Mouse (Mus musculus): Measurements from ENCODE around the gene Drc7. TPM values are rescaled to one million over a fixed set of nuclear protein-coding genes. Genes with fewer than 3 reads are reported as not detected.

Gene Drc7
- total RNA-seq, 2 experiments from 2014 or later: 1.0 to 2.2 TPM

DNA sequence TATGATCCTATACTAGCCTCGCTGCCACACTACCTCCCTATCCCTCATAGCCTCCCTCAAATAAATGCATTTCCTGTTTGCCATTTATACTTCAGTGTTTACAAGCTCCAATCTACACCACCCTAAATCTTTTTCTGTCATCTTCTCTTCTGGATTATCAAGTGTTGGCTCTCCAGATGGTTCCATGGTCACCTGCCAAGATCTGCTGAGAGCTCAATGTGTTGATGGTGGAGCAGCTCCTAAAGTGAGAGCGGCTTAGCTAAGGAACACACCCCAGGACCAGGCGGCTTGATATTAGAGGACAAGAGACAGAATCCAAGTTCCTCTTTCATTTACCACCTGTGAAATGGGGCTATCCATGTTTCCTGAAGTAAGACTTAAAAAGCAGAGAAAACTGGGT, 23.2 kb downstream of the Drc7 start:
- DNase-seq (ENCODE audit: low spot score in 2 of 2): no peak
- no peak for TF ChIP-seq CTCF (conservative IDR thresholded peaks at IDR 0.05)
- Histone ChIP-seq H3K4me3 (no peak overlapping the region), H3K27ac (no peak overlapping the region)

GRCm38 (mm10) chr8:95079305-95079704, 24.4 kb downstream of the Drc7 start:
- Histone ChIP-seq H3K4me3 (no peak overlapping the region), H3K27ac (no peak overlapping the region)
- no peak for DNase-seq (ENCODE audit: low spot score in 2 of 2)
- TF ChIP-seq CTCF (conservative IDR thresholded peaks at IDR 0.05): no peak

GRCm38 (mm10) chr8:95080381-95081341, 25.8 kb downstream of the Drc7 start, which contains the start of gene Katnb1:
Gene Katnb1 (plus strand): TSS chr8:95081186.
- no peak for TF ChIP-seq CTCF (conservative IDR thresholded peaks at IDR 0.05)
- Histone ChIP-seq H3K4me3 (peak within 1 kb of the TSS; percentile 98), H3K27ac (peak within 1 kb of the TSS; percentile 92)
- peak; percentile 98 to 100 for DNase-seq (ENCODE audit: low spot score in 2 of 2)

DNA sequence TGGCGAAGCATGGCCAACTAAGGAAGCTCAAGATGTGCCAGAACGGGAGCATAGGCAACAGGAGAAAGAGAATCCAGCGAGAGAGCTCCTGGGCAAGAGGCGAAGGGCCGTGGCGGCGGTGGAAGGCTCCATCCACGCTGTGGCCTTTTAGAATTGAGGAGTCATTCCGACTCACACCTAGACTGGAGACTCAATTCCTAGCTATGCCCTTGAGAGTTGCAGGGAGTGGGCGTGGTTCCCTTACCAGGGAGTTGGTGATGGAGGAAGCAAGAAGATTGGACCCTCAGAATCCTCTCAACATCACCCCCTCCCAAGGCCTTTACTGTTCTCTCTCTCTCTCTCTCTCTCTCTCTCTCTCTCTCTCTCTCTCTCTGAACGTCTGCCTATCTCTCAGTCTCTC, 26.7 kb downstream of the Drc7 start:
- no peak for TF ChIP-seq CTCF (conservative IDR thresholded peaks at IDR 0.05)
- Histone ChIP-seq H3K27ac (peak overlapping the region; percentile 92), H3K4me3 (peak overlapping the region; percentile 98)
- no peak for DNase-seq (ENCODE audit: low spot score in 2 of 2)

DNA sequence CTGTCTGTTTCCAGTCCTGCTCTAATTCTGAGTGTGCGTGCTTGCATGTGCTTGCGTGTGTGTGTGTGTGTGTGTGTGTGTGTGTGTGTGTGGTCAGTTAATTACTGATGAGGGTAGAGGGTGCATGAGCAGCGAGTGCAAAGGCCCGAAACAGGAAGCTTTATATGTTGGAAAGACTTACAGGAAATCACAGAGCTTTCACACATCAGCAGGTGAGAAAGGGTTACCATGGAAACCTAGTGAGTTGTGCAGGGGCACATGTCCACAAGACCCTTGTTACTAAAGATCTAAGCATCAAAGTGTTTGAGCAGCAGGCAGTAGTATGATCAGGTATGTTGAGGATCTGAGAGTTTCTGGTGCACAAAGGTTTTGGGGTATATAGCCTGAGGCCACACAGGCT, 29.4 kb downstream of the Drc7 start:
- no peak overlapping the region for H3K27ac ChIP-seq
- DNase-seq (ENCODE audit: low spot score in 2 of 2): no peak
- no peak for TF ChIP-seq CTCF (conservative IDR thresholded peaks at IDR 0.05)
- no peak overlapping the region for H3K4me3 ChIP-seq

- TF ChIP-seq CTCF (conservative IDR thresholded peaks at IDR 0.05): no peak
- no peak overlapping the region for H3K4me3 ChIP-seq
- no peak for DNase-seq (ENCODE audit: low spot score in 2 of 2)
- no peak overlapping the region for H3K27ac ChIP-seq
Measured at GRCm38 (mm10) chr8:95084744-95085431, 30.0 kb downstream of the Drc7 start.

DNA sequence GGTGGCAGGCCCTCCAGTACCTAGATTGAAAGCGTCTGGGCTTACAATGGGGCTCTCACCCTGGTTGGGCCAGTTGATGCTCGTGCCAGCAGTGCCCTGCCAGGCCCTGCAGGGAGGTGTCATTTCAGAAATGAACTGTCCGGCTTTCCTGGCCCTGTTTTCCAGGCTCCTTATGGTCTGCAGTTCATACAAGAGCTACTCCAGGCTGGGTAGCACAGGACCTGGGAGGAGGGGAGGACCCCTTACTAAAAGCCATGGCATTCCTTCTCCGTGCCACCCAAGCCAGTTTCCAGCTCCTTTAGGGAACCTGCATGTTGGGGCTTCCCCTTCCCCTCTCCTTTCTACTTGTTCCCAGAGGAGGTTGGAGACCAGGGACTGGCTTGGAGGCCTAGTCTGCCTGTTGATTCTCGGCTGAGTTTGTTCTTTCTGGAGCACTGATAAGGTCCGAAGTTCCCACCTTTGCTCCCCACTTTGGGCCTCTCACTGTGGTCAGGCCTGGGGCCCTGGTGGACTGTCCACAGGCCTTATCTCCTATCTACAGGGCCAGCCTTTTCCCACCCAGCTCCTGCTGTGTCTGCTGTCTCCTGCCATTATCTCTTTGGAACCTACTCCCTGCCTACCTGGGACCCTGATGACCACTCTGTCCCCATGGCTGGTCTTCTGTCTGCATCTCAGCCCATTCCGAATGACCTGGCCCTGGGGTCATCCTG, 30.7 kb downstream of the Drc7 start:
- Histone ChIP-seq H3K4me3 (no peak overlapping the region), H3K27ac (no peak overlapping the region)
- TF ChIP-seq CTCF (conservative IDR thresholded peaks at IDR 0.05): no peak
- DNase-seq (ENCODE audit: low spot score in 2 of 2): no peak

DNA sequence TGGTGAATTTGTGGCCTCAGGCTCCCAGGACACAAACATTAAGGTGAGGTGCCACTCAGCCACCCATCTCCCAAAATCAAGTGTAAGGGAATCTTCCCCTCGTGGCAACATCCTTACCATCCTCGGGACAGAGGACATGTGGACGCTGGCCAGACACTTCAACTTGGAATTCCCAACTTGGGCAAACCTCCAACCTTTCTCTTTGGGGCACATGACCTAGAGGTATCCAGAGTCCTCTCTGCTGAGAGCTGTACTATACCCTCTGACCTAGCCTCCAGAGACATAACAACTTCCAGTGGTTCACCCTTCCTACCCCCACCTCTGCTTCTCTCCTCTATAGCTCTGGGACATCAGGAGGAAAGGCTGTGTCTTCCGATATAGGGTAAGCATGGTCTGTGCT, 38.7 kb downstream of the Drc7 start:
- Histone ChIP-seq H3K27ac (no peak overlapping the region), H3K4me3 (no peak overlapping the region)
- no peak for TF ChIP-seq CTCF (conservative IDR thresholded peaks at IDR 0.05)
- no peak for DNase-seq (ENCODE audit: low spot score in 2 of 2)

- DNase-seq (ENCODE audit: low spot score in 2 of 2): peak; percentile 52 to 56
- Histone ChIP-seq H3K4me3 (no peak overlapping the region), H3K27ac (no peak overlapping the region)
- peak; percentile 99 for TF ChIP-seq CTCF (conservative IDR thresholded peaks at IDR 0.05)
Measured at GRCm38 (mm10) chr8:95099009-95099408, 44.1 kb downstream of the Drc7 start.

DNA sequence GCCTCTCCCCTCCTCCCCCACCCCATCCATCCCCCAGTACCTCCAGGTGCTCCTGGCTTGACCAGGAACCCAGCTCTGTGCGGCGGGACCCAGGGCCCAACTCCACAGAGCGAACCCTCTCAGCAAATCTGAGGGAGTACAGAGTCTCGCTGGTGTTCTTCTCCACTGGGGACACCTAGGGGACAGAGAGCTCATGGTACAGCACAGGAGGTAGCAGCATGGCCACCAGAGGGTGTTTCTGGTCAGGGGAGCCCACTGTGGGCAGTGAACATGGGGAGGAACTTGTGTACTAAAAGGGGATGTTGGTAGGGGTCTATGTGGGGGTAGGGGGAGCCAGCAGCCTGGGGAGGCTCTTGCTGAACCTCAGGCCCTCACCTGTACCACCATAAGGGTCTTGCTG, 47.1 kb downstream of the Drc7 start:
- no peak overlapping the region for H3K27ac ChIP-seq
- peak; percentile 48 for TF ChIP-seq CTCF (conservative IDR thresholded peaks at IDR 0.05)
- no peak for DNase-seq (ENCODE audit: low spot score in 2 of 2)
- H3K4me3 ChIP-seq: no peak overlapping the region

DNA sequence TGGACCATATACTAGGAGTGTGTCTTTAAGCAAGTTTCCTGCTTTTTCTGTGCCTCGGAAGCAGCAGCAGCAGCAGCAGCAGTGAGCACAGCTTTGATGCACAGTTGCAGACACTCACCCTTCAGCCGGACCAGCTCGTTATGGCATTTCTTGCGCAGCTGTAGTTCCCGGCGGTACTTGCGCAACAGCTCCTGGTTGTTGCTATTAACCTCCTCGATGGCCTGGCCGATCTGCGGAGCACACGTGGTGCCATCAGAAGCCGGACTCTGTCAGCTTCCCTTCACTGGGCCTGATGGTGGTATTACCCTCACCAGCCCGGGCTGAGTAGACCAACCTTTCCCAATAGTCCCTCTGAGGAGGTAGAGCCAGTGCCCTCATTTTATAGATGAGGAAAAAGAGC, 52.4 kb downstream of the Drc7 start:
- H3K4me3 ChIP-seq: no peak overlapping the region
- no peak for TF ChIP-seq CTCF (conservative IDR thresholded peaks at IDR 0.05)
- no peak overlapping the region for H3K27ac ChIP-seq
- DNase-seq (ENCODE audit: low spot score in 2 of 2): no peak

DNA sequence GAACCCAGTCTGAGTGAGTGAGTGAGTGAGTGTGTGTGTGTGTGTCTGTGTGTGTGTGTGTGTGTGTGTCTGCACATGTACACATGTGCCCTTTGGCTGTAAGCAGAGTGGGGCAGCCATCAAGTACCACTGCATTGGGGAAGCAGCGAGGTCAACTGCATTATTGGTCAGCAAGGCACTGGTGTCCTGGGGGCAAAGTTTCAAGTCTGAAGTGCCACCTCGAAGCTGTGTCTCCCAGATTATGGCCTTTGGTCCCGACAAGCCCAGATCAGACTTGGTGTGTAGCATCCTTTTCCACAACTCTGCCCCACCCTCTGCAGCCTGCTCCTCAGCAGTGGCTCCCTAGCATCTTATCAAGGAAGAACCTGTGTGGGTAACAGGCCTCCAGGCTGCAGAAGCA, 57.7 kb downstream of the Drc7 start:
- DNase-seq (ENCODE audit: low spot score in 2 of 2): no peak
- TF ChIP-seq CTCF (conservative IDR thresholded peaks at IDR 0.05): no peak

GRCm38 (mm10) chr8:95113108-95113507, 58.2 kb downstream of the Drc7 start:
- Histone ChIP-seq H3K27ac (no peak overlapping the region), H3K4me3 (no peak overlapping the region)
- no peak for DNase-seq (ENCODE audit: low spot score in 2 of 2)
- no peak for TF ChIP-seq CTCF (conservative IDR thresholded peaks at IDR 0.05)

More for the DNA sequence above, 57.7 kb downstream of the Drc7 start:
- Histone ChIP-seq H3K27ac (no peak overlapping the region), H3K4me3 (no peak overlapping the region)
